Mouse (Mus musculus) CH12.LX (cell line): Measurements from ENCODE around the gene Olfr1185-ps1. TPM values are rescaled to one million over a fixed set of nuclear protein-coding genes. Genes with fewer than 3 reads are reported as not detected.

Experiments
- DNase-seq: peaks from one replicate; pipeline ENCODE4 v3.0.0-alpha.2; 2013; ENCODE audit errors: extremely low read depth
- H3K27ac ChIP-seq: 2 replicates; pipeline ENCODE4 v1.5.1; 2012; ENCODE audit warnings: low read depth, mild to moderate bottlenecking, control low read depth, moderate library complexity; ENCODE audit not compliant: insufficient read depth
- H3K27me3 ChIP-seq: replicated peaks from 2 replicates; pipeline ENCODE3; 2012; ENCODE audit warnings: inconsistent platforms
- H3K36me3 ChIP-seq, 2 experiments: replicated peaks in 1 of 2; 2 replicates each; pipeline versions ENCODE3 to v1.6.1; 2012; ENCODE audit warnings: inconsistent platforms in 1 of 2, low read length in 1 of 2, mild to moderate bottlenecking in 1 of 2, mixed read lengths in 1 of 2, moderate library complexity in 1 of 2; ENCODE audit not compliant: control insufficient read depth in 1 of 2, insufficient read depth in 1 of 2
- H3K4me1 ChIP-seq, 2 experiments: 2 replicates each; pipeline ENCODE4 v1.6.1; 2012; ENCODE audit warnings: inconsistent platforms in 1 of 2, moderate library complexity in 1 of 2; ENCODE audit not compliant: insufficient read depth in 2 of 2, control insufficient read depth in 1 of 2
- H3K4me2 ChIP-seq: 2 replicates; pipeline ENCODE4 v1.6.1; 2012; ENCODE audit warnings: low read depth, mild to moderate bottlenecking, control low read depth; ENCODE audit not compliant: poor library complexity, insufficient read depth, severe bottlenecking
- H3K4me3 ChIP-seq, 3 experiments: fragments of 150-350 bp in 1 of 3; sonication (generic) in 1 of 3; replicated peaks in 1 of 3; 2 replicates each; pipeline versions ENCODE3 to v1.5.1; 2011 to 2012; ENCODE audit warnings: low read depth in 2 of 3, low read length in 2 of 3, mild to moderate bottlenecking in 2 of 3, moderate library complexity in 2 of 3, control low read depth in 1 of 3, improper control_type of control experiment in 1 of 3, inconsistent platforms in 1 of 3, mixed read lengths in 1 of 3; ENCODE audit not compliant: poor library complexity in 1 of 3
- H3K79me2 ChIP-seq: replicated peaks from 2 replicates; pipeline ENCODE4 v1.6.1; 2012; ENCODE audit warnings: mild to moderate bottlenecking, moderate library complexity; ENCODE audit not compliant: control insufficient read depth, poor library complexity, insufficient read depth, severe bottlenecking; ENCODE audit errors: extremely low read depth
- H3K9ac ChIP-seq: 2 replicates; pipeline ENCODE4 v1.6.1; 2012; ENCODE audit warnings: low read depth, mild to moderate bottlenecking, control low read depth, moderate library complexity; ENCODE audit not compliant: insufficient read depth
- H3K9me3 ChIP-seq: replicated peaks from 2 replicates; pipeline ENCODE3; 2012; ENCODE audit warnings: low read length, inconsistent platforms, mixed read lengths
- CHD1 ChIP-seq: IDR thresholded peaks from 2 replicates; pipeline ENCODE4 v1.6.1; 2012; ENCODE audit warnings: low read depth, low read length, improper control_type of control experiment, inconsistent platforms
- CHD2 ChIP-seq: IDR thresholded peaks from 2 replicates; pipeline ENCODE4 v1.6.1; 2011; ENCODE audit warnings: low read length, improper control_type of control experiment
- E2F4 ChIP-seq: IDR thresholded peaks from 2 replicates; pipeline ENCODE4 v1.6.1; 2011; ENCODE audit warnings: low read depth, low read length, improper control_type of control experiment; ENCODE audit not compliant: insufficient replicate concordance
- JUN ChIP-seq: IDR thresholded peaks from 2 replicates; pipeline ENCODE4 v1.6.1; 2011; ENCODE audit warnings: low read depth, mild to moderate bottlenecking, low read length, improper control_type of control experiment, moderate library complexity; ENCODE audit not compliant: insufficient read depth
- MEF2A ChIP-seq: IDR thresholded peaks from 2 replicates; pipeline ENCODE4 v1.6.1; 2014; ENCODE audit warnings: low read depth, mild to moderate bottlenecking, inconsistent platforms, low read length, improper control_type of control experiment, borderline replicate concordance
- MXI1 ChIP-seq: IDR thresholded peaks from 2 replicates; pipeline ENCODE4 v1.6.1; 2011; ENCODE audit warnings: mild to moderate bottlenecking, low read depth, low read length, improper control_type of control experiment
- POLR2A ChIP-seq: IDR thresholded peaks from 2 replicates; pipeline ENCODE4 v1.6.1; 2011; ENCODE audit warnings: low read depth, mild to moderate bottlenecking, improper control_type of control experiment, low read length
- USF2 ChIP-seq: conservative IDR thresholded peaks from 2 replicates; pipeline ENCODE4 v1.6.1; 2011; ENCODE audit warnings: low read depth, low read length, improper control_type of control experiment
- ZKSCAN1 ChIP-seq: IDR thresholded peaks from 2 replicates; pipeline ENCODE4 v1.6.1; 2012; ENCODE audit warnings: low read depth, inconsistent platforms, low read length, improper control_type of control experiment, borderline replicate concordance
- ZMIZ1 ChIP-seq: IDR thresholded peaks from 2 replicates; pipeline ENCODE4 v1.6.1; 2012; ENCODE audit warnings: low read depth, mild to moderate bottlenecking, inconsistent platforms, low read length, improper control_type of control experiment
- dilution Hi-C: fragments of 300-500 bp; cut with MboI; formaldehyde crosslinking; loops from 2 replicates; pipeline ENCODE4 v1.14.3; 2020; ENCODE audit warnings: low sequenced_read_pairs; ENCODE audit not compliant: extremely low pct_unique_long_range_greater_than_20kb, extremely low pct_ligation_motif_present
- in situ Hi-C: fragments of 300-500 bp; cut with MboI; formaldehyde crosslinking; loops from 3 replicates; pipeline ENCODE4 v1.14.3; 2019; ENCODE audit warnings: low sequenced_read_pairs, low pct_ligation_motif_present, low pct_unique_long_range_greater_than_20kb, mixed read lengths
- polyA plus RNA-seq: library from polyadenylated mRNA; unstranded; fragments of >175 nt; gene quantifications from 2 replicates; pipeline ENCODE4 v1.2.1, GENCODE M21; 2012; ENCODE audit warnings: low read depth; ENCODE audit not compliant: insufficient read length
- total RNA-seq, 2 experiments: library from RNA; depleted of rRNA; stranded (reverse); fragments of 300-350 nt in 1 of 2; fragments of >200 nt in 1 of 2; gene quantifications; 2 replicates each; pipeline ENCODE4 v1.2.3; 2012 to 2014

Olfr1185-ps1 gene
- total and polyA plus RNA-seq, 3 experiments, result not detected

DNA sequence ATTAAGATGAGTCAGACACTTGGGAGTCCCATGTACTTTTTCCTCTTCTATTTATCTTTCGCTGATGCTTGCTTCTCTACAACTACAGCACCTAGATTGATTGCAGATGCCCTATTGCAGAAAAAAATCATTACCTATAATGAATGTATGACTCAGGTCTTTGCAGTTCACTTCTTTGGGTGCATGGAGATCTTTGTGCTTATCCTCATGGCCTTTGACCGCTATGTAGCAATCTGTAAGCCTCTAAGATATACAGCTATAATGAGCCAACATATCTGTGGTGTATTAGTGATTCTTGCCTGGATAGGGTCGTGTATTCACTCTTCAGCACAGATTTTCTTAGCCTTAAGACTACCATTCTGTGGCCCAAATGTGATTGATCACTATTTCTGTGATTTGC is 32.6 kb downstream of the Olfr1185-ps1 start:
- H3K4me2 ChIP-seq, result no peak overlapping the region
- in situ Hi-C loops (no loop called here), dilution Hi-C loops (no loop called here)

More for the DNA sequence above, 32.6 kb downstream of the Olfr1185-ps1 start:
- Histone ChIP-seq H3K4me1 (no peaks in the 10 kb centered on the region), H3K27ac (no peak overlapping the region), H3K4me3 (no peak overlapping the region), H3K79me2 (no peaks in the 10 kb centered on the region), H3K9ac (no peak overlapping the region), H3K27me3 (no peaks in the 10 kb centered on the region), H3K36me3 (no peaks in the 10 kb centered on the region), H3K9me3 (peaks cover 13% of the 10 kb centered on the region)
- no peak for DNase-seq
- TF ChIP-seq MEF2A, result no peak
- TF ChIP-seq E2F4, result no peak
- TF ChIP-seq ZMIZ1, result no peak
- no peak for TF ChIP-seq CHD2
- TF ChIP-seq MXI1, result no peak
- no peak for TF ChIP-seq ZKSCAN1
- no peak for TF ChIP-seq POLR2A
- TF ChIP-seq USF2, result no peak
- no peak for TF ChIP-seq CHD1
- no peak for TF ChIP-seq JUN

Other genes starting within 250 kb of the Olfr1185-ps1 start
Only the 20 nearest of the 21 such genes appear.
- gene Olfr1173, start 213.4 kb upstream of the Olfr1185-ps1 start, total RNA-seq (2012; rRNA removed), result not detected in 2 replicates
- not detected in 2 replicates for gene Olfr1173, start 213.4 kb upstream of the Olfr1185-ps1 start, total RNA-seq (2014; rRNA removed)
- gene Olfr1173, start 213.4 kb upstream of the Olfr1185-ps1 start, polyA plus RNA-seq, result not detected in 2 replicates
- gene Olfr1174-ps, start 178.2 kb upstream of the Olfr1185-ps1 start, total RNA-seq (2012; rRNA removed), result not detected in 2 replicates
- gene Olfr1174-ps, start 178.2 kb upstream of the Olfr1185-ps1 start, total RNA-seq (2014; rRNA removed), result not detected in 2 replicates
- not detected in 2 replicates for gene Olfr1174-ps, start 178.2 kb upstream of the Olfr1185-ps1 start, polyA plus RNA-seq
- not detected in 2 replicates for gene Olfr1175-ps, start 166.1 kb upstream of the Olfr1185-ps1 start, total RNA-seq (2012; rRNA removed)
- gene Olfr1175-ps, start 166.1 kb upstream of the Olfr1185-ps1 start, total RNA-seq (2014; rRNA removed), result not detected in 2 replicates
- gene Olfr1175-ps, start 166.1 kb upstream of the Olfr1185-ps1 start, polyA plus RNA-seq, result not detected in 2 replicates
- gene Olfr1176, start 156.6 kb upstream of the Olfr1185-ps1 start, total RNA-seq (2012; rRNA removed), result not detected in 2 replicates
- not detected in 2 replicates for gene Olfr1176, start 156.6 kb upstream of the Olfr1185-ps1 start, total RNA-seq (2014; rRNA removed)
- gene Olfr1176, start 156.6 kb upstream of the Olfr1185-ps1 start, polyA plus RNA-seq, result not detected in 2 replicates
- gene Olfr1177-ps, start 146.8 kb upstream of the Olfr1185-ps1 start, total RNA-seq (2012; rRNA removed), result not detected in 2 replicates
- gene Olfr1177-ps, start 146.8 kb upstream of the Olfr1185-ps1 start, total RNA-seq (2014; rRNA removed), result not detected in 2 replicates
- gene Olfr1177-ps, start 146.8 kb upstream of the Olfr1185-ps1 start, polyA plus RNA-seq, result not detected in 2 replicates
- not detected in 2 replicates for gene Olfr1178, start 106.3 kb upstream of the Olfr1185-ps1 start, total RNA-seq (2012; rRNA removed)
- gene Olfr1178, start 106.3 kb upstream of the Olfr1185-ps1 start, total RNA-seq (2014; rRNA removed), result not detected in 2 replicates
- gene Olfr1178, start 106.3 kb upstream of the Olfr1185-ps1 start, polyA plus RNA-seq, result 0.04 TPM in 1 of 2 replicates, not detected in the other
- not detected in 2 replicates for gene Olfr1179, start 86.9 kb upstream of the Olfr1185-ps1 start, total RNA-seq (2012; rRNA removed)
- gene Olfr1179, start 86.9 kb upstream of the Olfr1185-ps1 start, total RNA-seq (2014; rRNA removed), result not detected in 2 replicates
- gene Olfr1179, start 86.9 kb upstream of the Olfr1185-ps1 start, polyA plus RNA-seq, result not detected in 2 replicates
- not detected in 2 replicates for gene Olfr1180, start 74.2 kb upstream of the Olfr1185-ps1 start, total RNA-seq (2012; rRNA removed)
- gene Olfr1180, start 74.2 kb upstream of the Olfr1185-ps1 start, total RNA-seq (2014; rRNA removed), result not detected in 2 replicates
- gene Olfr1180, start 74.2 kb upstream of the Olfr1185-ps1 start, polyA plus RNA-seq, result not detected in 2 replicates
- not detected in 2 replicates for gene Olfr1181, start 67.1 kb upstream of the Olfr1185-ps1 start, total RNA-seq (2012; rRNA removed)
- not detected in 2 replicates for gene Olfr1181, start 67.1 kb upstream of the Olfr1185-ps1 start, total RNA-seq (2014; rRNA removed)
- gene Olfr1181, start 67.1 kb upstream of the Olfr1185-ps1 start, polyA plus RNA-seq, result not detected in 2 replicates
- not detected in 2 replicates for gene Gm13757, start 44.2 kb upstream of the Olfr1185-ps1 start, total RNA-seq (2012; rRNA removed)
- gene Gm13757, start 44.2 kb upstream of the Olfr1185-ps1 start, total RNA-seq (2014; rRNA removed), result not detected in 2 replicates
- gene Gm13757, start 44.2 kb upstream of the Olfr1185-ps1 start, polyA plus RNA-seq, result not detected in 2 replicates
- not detected in 2 replicates for gene Olfr1183, start 38.5 kb upstream of the Olfr1185-ps1 start, total RNA-seq (2012; rRNA removed)
- gene Olfr1183, start 38.5 kb upstream of the Olfr1185-ps1 start, total RNA-seq (2014; rRNA removed), result not detected in 2 replicates
- not detected in 2 replicates for gene Olfr1183, start 38.5 kb upstream of the Olfr1185-ps1 start, polyA plus RNA-seq
- not detected in 2 replicates for gene Olfr1184, start 9.7 kb upstream of the Olfr1185-ps1 start, total RNA-seq (2012; rRNA removed)
- not detected in 2 replicates for gene Olfr1184, start 9.7 kb upstream of the Olfr1185-ps1 start, total RNA-seq (2014; rRNA removed)
- gene Olfr1184, start 9.7 kb upstream of the Olfr1185-ps1 start, polyA plus RNA-seq, result not detected in 2 replicates
- not detected in 2 replicates for gene Olfr1186, start 25.2 kb downstream of the Olfr1185-ps1 start, total RNA-seq (2012; rRNA removed)
- gene Olfr1186, start 25.2 kb downstream of the Olfr1185-ps1 start, total RNA-seq (2014; rRNA removed), result not detected in 2 replicates
- gene Olfr1186, start 25.2 kb downstream of the Olfr1185-ps1 start, polyA plus RNA-seq, result not detected in 2 replicates
- not detected in 2 replicates for gene Olfr1188, start 63.6 kb downstream of the Olfr1185-ps1 start, total RNA-seq (2012; rRNA removed)
- not detected in 2 replicates for gene Olfr1188, start 63.6 kb downstream of the Olfr1185-ps1 start, total RNA-seq (2014; rRNA removed)
- gene Olfr1188, start 63.6 kb downstream of the Olfr1185-ps1 start, polyA plus RNA-seq, result not detected in 2 replicates
- not detected in 2 replicates for gene Olfr1189, start 93.1 kb downstream of the Olfr1185-ps1 start, total RNA-seq (2012; rRNA removed)
- not detected in 2 replicates for gene Olfr1189, start 93.1 kb downstream of the Olfr1185-ps1 start, total RNA-seq (2014; rRNA removed)
- not detected in 2 replicates for gene Olfr1189, start 93.1 kb downstream of the Olfr1185-ps1 start, polyA plus RNA-seq
- gene Olfr1191-ps1, start 147.2 kb downstream of the Olfr1185-ps1 start, total RNA-seq (2012; rRNA removed), result not detected in 2 replicates
- gene Olfr1191-ps1, start 147.2 kb downstream of the Olfr1185-ps1 start, total RNA-seq (2014; rRNA removed), result not detected in 2 replicates
- not detected in 2 replicates for gene Olfr1191-ps1, start 147.2 kb downstream of the Olfr1185-ps1 start, polyA plus RNA-seq
- gene Olfr1192-ps1, start 155.2 kb downstream of the Olfr1185-ps1 start, total RNA-seq (2012; rRNA removed), result not detected in 2 replicates
- not detected in 2 replicates for gene Olfr1192-ps1, start 155.2 kb downstream of the Olfr1185-ps1 start, total RNA-seq (2014; rRNA removed)
- not detected in 2 replicates for gene Olfr1192-ps1, start 155.2 kb downstream of the Olfr1185-ps1 start, polyA plus RNA-seq
- not detected in 2 replicates for gene Olfr1193, start 182.3 kb downstream of the Olfr1185-ps1 start, total RNA-seq (2012; rRNA removed)
- not detected in 2 replicates for gene Olfr1193, start 182.3 kb downstream of the Olfr1185-ps1 start, total RNA-seq (2014; rRNA removed)
- not detected in 2 replicates for gene Olfr1193, start 182.3 kb downstream of the Olfr1185-ps1 start, polyA plus RNA-seq
- gene Olfr1195, start 195.9 kb downstream of the Olfr1185-ps1 start, total RNA-seq (2012; rRNA removed), result not detected in 2 replicates
- not detected in 2 replicates for gene Olfr1195, start 195.9 kb downstream of the Olfr1185-ps1 start, total RNA-seq (2014; rRNA removed)
- not detected in 2 replicates for gene Olfr1195, start 195.9 kb downstream of the Olfr1185-ps1 start, polyA plus RNA-seq
- not detected in 2 replicates for gene Olfr1196, start 211.3 kb downstream of the Olfr1185-ps1 start, total RNA-seq (2012; rRNA removed)
- gene Olfr1196, start 211.3 kb downstream of the Olfr1185-ps1 start, total RNA-seq (2014; rRNA removed), result not detected in 2 replicates
- not detected in 2 replicates for gene Olfr1196, start 211.3 kb downstream of the Olfr1185-ps1 start, polyA plus RNA-seq